Mouse (Mus musculus): Measurements from ENCODE around the gene Gm1123. TPM values are rescaled to one million over a fixed set of nuclear protein-coding genes. Genes with fewer than 3 reads are reported as not detected.

Gm1123 gene
- polyA plus RNA-seq, 3 experiments from 2014 or later: 0.54 to 1.6 (median 0.88) TPM

Other genes starting within 250 kb of the Gm1123 start
- not detected for gene Prr23a1, start 193.2 kb downstream of the Gm1123 start, polyA plus RNA-seq (2017; shearing (Covaris generic))
- gene Prr23a2, start 179.2 kb downstream of the Gm1123 start, polyA plus RNA-seq (2017; shearing (Covaris generic)): not detected
- gene Prr23a3, start 170.9 kb downstream of the Gm1123 start, polyA plus RNA-seq (2017; shearing (Covaris generic)): not detected
- not detected for gene 7420426K07Rik, start 132.6 kb downstream of the Gm1123 start, polyA plus RNA-seq (2017; shearing (Covaris generic))
- gene Foxl2, start 80.4 kb downstream of the Gm1123 start, polyA plus RNA-seq (2017; shearing (Covaris generic)): not detected
- 10 to 100 TPM; 51.4 to 76.6 (median 60.3) TPM for gene Faim, start 49.3 kb downstream of the Gm1123 start, polyA plus RNA-seq (2017; shearing (Covaris generic))
- gene Pik3cb, start 104.9 kb upstream of the Gm1123 start, polyA plus RNA-seq (2017; shearing (Covaris generic)): under 1 TPM; 0.42 to 0.63 (median 0.48) TPM
- gene Faiml, start 201.5 kb upstream of the Gm1123 start, polyA plus RNA-seq (2017; shearing (Covaris generic)): not detected
- gene Cep70, start 207.7 kb upstream of the Gm1123 start, polyA plus RNA-seq (2017; shearing (Covaris generic)): 10 to 100 TPM; 19.6 to 29.6 (median 20.3) TPM

Measured in inflammation-experienced regulatory T-cells, adult 6 months (primary cell).